Mouse (Mus musculus): ENCODE measurements around the gene Clrn2. TPM values are rescaled to one million over a fixed set of nuclear protein-coding genes. Genes with fewer than 3 reads are reported as not detected.

The Clrn2 gene
- total RNA-seq, 2 experiments from 2014 or later, result not detected

GRCm38 (mm10) chr5:45496479-45496878 is 42.9 kb downstream of the Clrn2 start:
- no peak for ATAC-seq (replicated peaks; ENCODE audit: low FRiP score, low TSS enrichment, poor library complexity, severe bottlenecking)

- ATAC-seq (replicated peaks; ENCODE audit: low FRiP score, low TSS enrichment, poor library complexity, severe bottlenecking), result no peak
These were observed 43.5 kb downstream of the Clrn2 start for GRCm38 (mm10) chr5:45496930-45497550.

GRCm38 (mm10) chr5:45497564-45497963 is 44.0 kb downstream of the Clrn2 start:
- ATAC-seq (replicated peaks; ENCODE audit: low FRiP score, low TSS enrichment, poor library complexity, severe bottlenecking), result no peak

DNA sequence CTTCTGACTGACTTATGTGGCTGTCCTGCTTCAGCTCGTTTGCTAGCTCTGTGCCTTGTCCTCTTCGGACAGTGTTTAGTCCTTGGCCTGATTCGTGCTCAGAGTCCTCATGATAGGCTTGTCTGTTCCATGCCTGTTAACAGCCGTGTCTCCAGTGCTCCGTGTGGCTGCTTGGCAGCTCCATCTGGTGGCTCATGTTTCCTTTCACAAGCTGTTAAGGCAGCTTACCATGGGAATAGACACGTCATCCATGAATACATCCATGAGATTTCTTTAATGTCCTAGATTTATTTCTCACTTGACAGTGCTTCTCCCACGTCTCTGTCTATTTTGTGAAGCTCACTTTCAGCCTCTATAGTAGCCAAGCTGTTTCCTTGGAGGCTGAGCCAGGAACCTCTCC is 56.5 kb downstream of the Clrn2 start:
- no peak for ATAC-seq (replicated peaks; ENCODE audit: low FRiP score, low TSS enrichment, poor library complexity, severe bottlenecking)

DNA sequence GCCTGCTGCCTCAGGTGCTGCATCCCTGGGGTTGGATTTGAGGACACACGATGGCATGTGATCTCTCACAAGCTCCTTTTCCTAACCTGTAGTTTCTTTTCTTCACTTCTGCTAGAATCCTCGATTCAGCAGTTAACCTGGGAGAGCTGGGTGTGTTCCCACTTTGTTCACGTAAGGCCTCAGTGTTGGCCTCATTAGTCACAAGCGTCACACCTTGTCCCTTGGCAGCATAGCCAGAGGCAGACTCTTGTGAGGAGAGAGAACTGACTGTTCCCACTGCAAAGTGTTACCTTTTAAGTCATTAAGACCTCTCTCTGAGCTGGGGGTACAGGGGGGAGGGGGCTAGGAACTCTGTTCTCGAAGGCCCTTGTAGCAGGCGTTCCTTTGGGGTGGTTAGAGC is 59.4 kb downstream of the Clrn2 start:
- ATAC-seq (replicated peaks; ENCODE audit: low FRiP score, low TSS enrichment, poor library complexity, severe bottlenecking), result no peak

- no peak for ATAC-seq (replicated peaks; ENCODE audit: low FRiP score, low TSS enrichment, poor library complexity, severe bottlenecking)
These were observed 60.0 kb downstream of the Clrn2 start for GRCm38 (mm10) chr5:45513511-45513910.

Other genes starting within 250 kb of the Clrn2 start
- gene Qdpr, start 3.5 kb upstream of the Clrn2 start, total RNA-seq (2014; fragmentation: Nextera tagmentation), result 143 and 172 TPM in 2 replicates
- 46.2 and 80.7 TPM in 2 replicates for gene Qdpr, start 3.5 kb upstream of the Clrn2 start, total RNA-seq (2017)
- gene Lap3, start 39.6 kb downstream of the Clrn2 start, total RNA-seq (2014; fragmentation: Nextera tagmentation), result 59.9 and 74.0 TPM in 2 replicates
- 98.6 and 103 TPM in 2 replicates for gene Lap3, start 39.6 kb downstream of the Clrn2 start, total RNA-seq (2017)
- gene Med28, start 66.5 kb downstream of the Clrn2 start, total RNA-seq (2014; fragmentation: Nextera tagmentation), result 72.6 and 96.1 TPM in 2 replicates
- 24.0 and 37.2 TPM in 2 replicates for gene Med28, start 66.5 kb downstream of the Clrn2 start, total RNA-seq (2017)
- gene Fam184b, start 185.9 kb downstream of the Clrn2 start, total RNA-seq (2014; fragmentation: Nextera tagmentation), result not detected in 2 replicates
- not detected in 2 replicates for gene Fam184b, start 185.9 kb downstream of the Clrn2 start, total RNA-seq (2017)
- gene Ncapg, start 216.2 kb downstream of the Clrn2 start, total RNA-seq (2014; fragmentation: Nextera tagmentation), result 53.1 and 57.7 TPM in 2 replicates
- 69.3 and 85.9 TPM in 2 replicates for gene Ncapg, start 216.2 kb downstream of the Clrn2 start, total RNA-seq (2017)

All from megakaryocyte-erythroid progenitor cell, adult 5-6 weeks (primary cell).